Mouse (Mus musculus) left cerebral cortex, postnatal 36 days (tissue): ENCODE data around the gene 1810055G02Rik. TPM values are rescaled to one million over a fixed set of nuclear protein-coding genes. Genes with fewer than 3 reads are reported as not detected.
A peak's percentile ranks its signal among the peaks of the same experiment; 100 is the strongest.

Source experiments
- DNase-seq, 2 experiments: peaks; one replicate each; pipeline ENCODE4 v3.0.0; 2021 to 2022; ENCODE audit warnings: low spot score in 2 of 2, mixed read lengths in 1 of 2
- intact Hi-C: fragments of 180-260 bp; cut with DNase I; formaldehyde crosslinking; loops from one replicate; pipeline ENCODE4 v1.15.1; 2025
- total RNA-seq, 2 experiments: library from RNA; stranded (reverse); gene quantifications; 2 replicates each; pipeline ENCODE4 v1.2.3; 2021

Gene 1810055G02Rik
- total RNA-seq, 2 experiments from 2014 or later, result 32.7 to 33.5 TPM

- intact Hi-C loops, result no loop called here
- no peak for DNase-seq
Measured at GRCm38 (mm10) chr19:3692414-3693145, 15.5 kb upstream of the 1810055G02Rik start.

- intact Hi-C loops, result no loop called here
- no peak for DNase-seq
Measured at GRCm38 (mm10) chr19:3694476-3694875, 13.6 kb upstream of the 1810055G02Rik start.

GRCm38 (mm10) chr19:3695006-3695405 lies 13.1 kb upstream of the 1810055G02Rik start:
- intact Hi-C loops, result no loop called here
- no peak for DNase-seq

- intact Hi-C loops, result no loop called here
Measured at GRCm38 (mm10) chr19:3695471-3695870, 12.6 kb upstream of the 1810055G02Rik start.

GRCm38 (mm10) chr19:3695976-3696375 lies 12.1 kb upstream of the 1810055G02Rik start:
- intact Hi-C loops, result no loop called here
- no peak for DNase-seq

More at GRCm38 (mm10) chr19:3695471-3695870, 12.6 kb upstream of the 1810055G02Rik start:
- DNase-seq, result no peak

- intact Hi-C loops, result no loop called here
- no peak for DNase-seq
Measured at GRCm38 (mm10) chr19:3698035-3698434, 10.1 kb upstream of the 1810055G02Rik start.

- peak; percentile 63 to 66 for DNase-seq
- intact Hi-C loops, result loop anchor here (5.0 kb wide), 1 partner anchor 117 kb away; no protein-coding TSS in a partner anchor
Measured at GRCm38 (mm10) chr19:3699508-3700438, 8.3 kb upstream of the 1810055G02Rik start.

GRCm38 (mm10) chr19:3702460-3702859 lies 5.6 kb upstream of the 1810055G02Rik start:
- no peak for DNase-seq
- intact Hi-C loops, result loop anchor here (5.0 kb wide), 1 partner anchor 120 kb away; no protein-coding TSS in a partner anchor

- no peak for DNase-seq
- intact Hi-C loops, result loop anchor here (5.0 kb wide), 1 partner anchor 61 kb away; the partner anchor contains the start of gene Kmt5b
Measured at GRCm38 (mm10) chr19:3706258-3706657, 1.8 kb upstream of the 1810055G02Rik start.

- intact Hi-C loops, result loop anchor here (5.0 kb wide), 1 partner anchor 60 kb away; the partner anchor contains the start of gene Kmt5b
Measured at GRCm38 (mm10) chr19:3707553-3707952, 540 bp upstream of the 1810055G02Rik start.

GRCm38 (mm10) chr19:3709013-3709787 lies 1.1 kb downstream of the 1810055G02Rik start:
- intact Hi-C loops, result loop anchor here (5.0 kb wide), 1 partner anchor 58 kb away; the partner anchor contains the start of gene Kmt5b
- DNase-seq, result no peak

More at GRCm38 (mm10) chr19:3707553-3707952, 540 bp upstream of the 1810055G02Rik start:
- DNase-seq, result no peak

- intact Hi-C loops, result no loop called here
- DNase-seq, result no peak
Measured at GRCm38 (mm10) chr19:3710436-3710835, 2.3 kb downstream of the 1810055G02Rik start.

- DNase-seq, result no peak
- intact Hi-C loops, result no loop called here
Measured at GRCm38 (mm10) chr19:3714381-3714780, 6.3 kb downstream of the 1810055G02Rik start.

- intact Hi-C loops, result no loop called here
- DNase-seq, result peak; percentile 58 to 66
Measured at GRCm38 (mm10) chr19:3718481-3719361, 10.6 kb downstream of the 1810055G02Rik start.

- intact Hi-C loops, result no loop called here
- peak; percentile 63 to 66 for DNase-seq
Measured at GRCm38 (mm10) chr19:3719362-3719891, 11.3 kb downstream of the 1810055G02Rik start.

- intact Hi-C loops, result loop anchor here (5.0 kb wide), 2 partner anchors 44 to 141 kb away; partner anchors contain the start of gene Kmt5b
- no peak for DNase-seq
Measured at GRCm38 (mm10) chr19:3723170-3723569, 15.1 kb downstream of the 1810055G02Rik start.

- no peak for DNase-seq
- intact Hi-C loops, result loop anchor here (5.0 kb wide), 2 partner anchors 43 to 142 kb away; partner anchors contain the start of gene Kmt5b
Measured at GRCm38 (mm10) chr19:3723904-3724303, 15.8 kb downstream of the 1810055G02Rik start.

- intact Hi-C loops, result loop anchor here (5.0 kb wide), 2 partner anchors 43 to 142 kb away; partner anchors contain the start of gene Kmt5b
- DNase-seq, result no peak
Measured at GRCm38 (mm10) chr19:3724779-3725178, 16.7 kb downstream of the 1810055G02Rik start.
